Mouse (Mus musculus): Measurements from ENCODE around the gene Zfp219.

The Zfp219 gene

GRCm38 (mm10) chr14:52003981-52004495, 16.5 kb downstream of the Zfp219 start:
- no peak for DNase-seq (ENCODE audit: low spot score in 2 of 2)

DNA sequence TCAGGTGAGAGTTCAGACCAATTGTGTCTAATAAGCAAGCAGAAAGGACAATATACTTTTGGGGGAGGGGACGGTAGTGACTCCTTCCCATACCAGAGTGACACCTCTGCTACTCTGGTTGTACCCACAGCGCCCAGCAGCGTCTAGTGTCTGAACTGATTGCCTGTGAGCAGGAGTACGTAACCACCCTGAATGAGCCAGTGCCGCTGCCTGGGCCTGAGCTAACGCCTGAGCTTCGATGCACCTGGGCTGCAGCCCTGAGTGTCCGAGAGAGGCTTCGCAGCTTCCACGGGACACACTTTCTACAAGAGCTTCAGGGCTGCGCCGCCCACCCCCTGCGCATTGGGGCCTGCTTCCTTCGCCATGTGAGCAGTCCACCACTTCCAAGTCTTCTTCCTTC, 23.1 kb downstream of the Zfp219 start:
- no peak for DNase-seq (ENCODE audit: low spot score in 2 of 2)

DNA sequence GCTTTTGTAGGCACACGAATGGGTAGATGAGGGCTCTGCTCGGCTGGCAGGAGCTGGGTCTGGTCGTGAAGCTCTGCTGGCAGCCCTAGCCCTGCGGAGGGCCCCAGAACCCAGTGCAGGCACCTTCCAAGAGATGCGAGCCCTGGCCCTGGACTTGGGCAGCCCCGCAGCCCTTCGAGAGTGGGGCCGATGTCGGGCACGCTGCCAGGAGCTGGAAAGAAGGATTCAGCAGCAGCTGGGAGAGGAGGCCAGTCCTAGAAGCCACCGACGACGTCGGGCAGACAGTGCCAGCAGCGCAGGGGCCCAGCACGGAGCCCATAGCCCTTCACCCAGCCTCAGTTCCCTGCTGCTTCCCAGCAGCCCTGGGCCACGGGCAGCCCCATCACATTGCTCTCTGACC, 23.7 kb downstream of the Zfp219 start:
- peak in 1 of 2 experiments; percentile 6 for DNase-seq (ENCODE audit: low spot score in 2 of 2)

GRCm38 (mm10) chr14:51996231-51996841, 24.2 kb downstream of the Zfp219 start:
- DNase-seq (ENCODE audit: low spot score in 2 of 2) = peak in 1 of 2 experiments; percentile 4

GRCm38 (mm10) chr14:51995219-51995871, 25.2 kb downstream of the Zfp219 start:
- no peak for DNase-seq (ENCODE audit: low spot score in 2 of 2)

DNA sequence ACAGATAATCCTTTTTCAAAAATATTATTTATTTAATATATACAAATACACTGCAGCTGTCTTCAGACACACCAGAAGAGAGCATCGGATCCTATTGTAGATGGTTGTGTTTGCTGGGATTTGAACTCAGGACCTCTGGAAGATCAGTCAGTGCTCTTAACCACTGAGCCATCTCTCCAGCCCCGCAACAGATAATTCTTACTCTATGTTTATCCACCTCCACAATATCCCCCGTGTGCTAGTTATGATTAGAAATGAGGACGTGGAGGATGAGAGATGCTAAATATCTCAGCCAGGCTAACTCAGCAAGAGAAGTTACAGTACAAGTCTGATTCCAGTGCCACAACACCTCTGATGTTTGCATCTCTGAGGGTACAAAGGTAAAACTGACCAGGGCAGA, 26.1 kb downstream of the Zfp219 start:
- no peak for DNase-seq (ENCODE audit: low spot score in 2 of 2)

DNA sequence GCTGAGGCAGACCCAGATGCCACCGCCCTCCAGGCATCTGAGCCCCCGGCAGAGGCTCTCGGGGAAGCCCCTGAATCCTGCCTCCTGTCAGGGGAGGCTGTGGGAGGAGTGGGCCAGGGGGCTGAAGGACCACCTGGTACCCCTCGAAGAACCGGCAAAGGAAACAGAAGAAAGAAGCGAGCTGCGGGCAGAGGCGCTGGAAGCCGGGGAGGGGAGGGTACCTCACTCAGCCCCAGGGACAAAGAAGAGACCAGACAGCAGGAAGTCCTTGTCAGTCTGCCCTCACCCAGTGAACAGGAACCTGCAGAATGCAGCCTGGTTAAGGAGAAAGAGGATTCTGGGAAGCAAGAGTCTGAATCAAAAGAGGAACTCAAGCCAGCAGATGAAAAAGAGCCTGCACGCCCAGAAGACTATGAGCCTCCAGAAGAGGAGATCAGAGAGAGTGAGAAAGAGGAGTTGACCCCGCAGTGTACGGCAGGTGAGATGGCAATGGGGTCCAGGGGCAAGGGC, 31.0 kb downstream of the Zfp219 start:
- DNase-seq (ENCODE audit: low spot score in 2 of 2) = no peak

- DNase-seq (ENCODE audit: low spot score in 2 of 2) = no peak
Measured at GRCm38 (mm10) chr14:51988731-51989130, 31.8 kb downstream of the Zfp219 start.

DNA sequence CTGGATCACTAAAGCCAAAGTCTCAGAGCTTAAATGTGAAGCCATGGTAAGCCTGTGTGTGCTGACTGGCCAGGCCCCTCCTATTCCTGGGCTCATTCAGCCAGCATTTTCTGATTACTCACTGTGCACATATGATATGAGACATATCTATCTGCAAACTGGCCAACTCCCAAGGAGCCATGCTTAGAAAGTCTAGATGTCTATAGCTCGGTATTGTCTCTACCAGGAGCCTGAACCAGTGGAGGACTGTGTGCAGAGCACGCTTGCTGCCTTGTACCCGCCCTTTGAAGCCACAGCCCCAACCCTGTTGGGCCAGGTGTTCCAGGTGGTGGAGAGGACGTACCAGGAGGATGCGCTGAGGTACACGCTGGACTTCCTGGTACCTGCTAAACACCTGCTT, 33.4 kb downstream of the Zfp219 start:
- DNase-seq (ENCODE audit: low spot score in 2 of 2) = no peak

GRCm38 (mm10) chr14:51986153-51986505, 34.4 kb downstream of the Zfp219 start:
- peak in 1 of 2 experiments; percentile 48 for DNase-seq (ENCODE audit: low spot score in 2 of 2)

DNA sequence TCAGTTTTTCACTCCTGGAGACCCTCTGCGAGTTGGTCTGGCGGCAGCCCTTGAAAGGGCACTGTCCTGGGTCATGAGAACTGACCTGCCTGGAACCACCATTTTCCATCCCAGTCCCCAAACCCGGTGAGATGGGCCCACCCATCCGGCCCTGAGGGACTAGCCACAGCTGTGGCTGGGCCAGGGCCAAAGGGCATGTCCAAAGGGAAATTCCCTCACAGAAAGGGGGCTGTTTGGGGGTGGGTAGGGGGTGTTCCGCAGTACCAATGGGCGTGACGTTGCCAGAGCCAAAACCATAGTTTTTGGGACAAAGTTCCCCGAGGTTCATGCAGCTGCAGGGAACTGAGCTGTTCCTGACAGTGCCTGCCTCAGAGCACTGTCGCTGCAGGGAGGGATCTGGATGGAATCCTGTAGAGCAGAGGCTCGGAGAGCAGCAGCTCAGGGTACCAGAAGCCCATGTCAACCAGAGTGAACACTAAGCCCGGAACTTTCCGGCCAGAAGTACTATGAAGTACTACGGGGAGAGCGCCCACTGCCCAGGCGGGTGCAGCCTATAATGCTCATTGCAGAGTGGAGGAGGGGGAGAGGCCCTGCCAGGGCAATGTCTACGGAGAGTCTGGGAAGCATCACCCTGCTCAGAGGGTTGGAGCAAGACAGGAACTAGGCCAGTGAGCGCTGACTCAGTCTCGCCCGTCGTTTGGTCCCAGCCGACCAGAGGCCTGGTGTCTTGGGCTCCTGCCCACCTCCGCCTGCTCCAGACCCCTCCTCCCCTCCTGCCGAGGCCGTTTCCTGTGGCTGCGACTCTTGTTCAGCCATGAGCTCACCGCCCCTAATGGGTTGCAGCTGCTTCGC, 35.0 kb downstream of the Zfp219 start:
- DNase-seq (ENCODE audit: low spot score in 2 of 2) = peak; percentile 54 to 60

DNA sequence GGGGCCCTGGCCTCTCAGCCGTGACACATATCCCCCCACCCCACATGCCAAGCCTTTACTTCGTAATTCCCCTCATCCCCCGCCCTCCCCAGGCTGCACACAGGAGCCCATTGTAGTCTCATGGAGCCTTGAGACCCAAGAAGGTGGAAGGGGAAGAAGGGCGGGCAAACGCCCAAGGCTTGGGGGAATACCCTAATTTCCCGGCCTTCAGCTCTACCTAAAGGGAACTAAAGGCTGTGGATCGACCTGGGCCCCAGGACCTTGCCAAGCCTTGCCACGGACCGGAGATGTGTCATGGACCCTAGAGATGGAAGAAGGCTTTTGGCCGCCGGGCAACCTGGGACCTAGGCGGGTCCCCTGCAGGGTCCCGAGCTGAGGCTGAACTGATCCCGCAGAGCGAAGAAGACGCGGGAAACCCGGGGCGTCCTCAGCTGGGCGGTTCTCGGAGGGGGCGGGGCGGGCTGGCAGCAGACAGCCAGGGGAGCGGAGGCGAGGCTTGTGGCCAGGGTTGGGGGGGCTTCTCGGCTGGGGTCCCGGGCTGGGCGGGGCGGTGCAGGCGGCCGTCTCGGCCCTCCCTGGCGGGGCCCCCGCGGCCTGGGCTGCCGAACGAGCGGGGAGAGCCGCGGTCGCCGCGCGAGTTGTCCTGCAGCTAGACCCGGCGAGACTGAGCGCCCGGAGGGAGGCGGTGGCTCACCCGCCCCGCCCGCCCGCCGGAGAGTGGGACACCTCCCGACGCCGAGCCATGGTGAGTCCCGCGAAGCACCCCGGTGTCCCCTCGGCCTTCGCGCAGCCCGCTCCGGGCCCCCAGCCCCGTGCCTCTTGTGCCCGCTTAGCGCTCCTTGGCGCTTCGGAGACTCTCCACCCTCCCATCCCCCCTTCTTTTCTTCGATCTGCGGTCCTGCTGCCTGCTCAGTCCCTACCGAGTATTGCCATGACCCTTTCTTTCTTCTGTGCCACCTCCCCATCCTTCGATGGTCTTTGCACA, 36.0 kb downstream of the Zfp219 start, which contains the start of gene Arhgef40:
TSS of gene Arhgef40 (plus strand) at position 473 of the 985 bp plus-strand sequence.
- peak; percentile 80 to 85 for DNase-seq (ENCODE audit: low spot score in 2 of 2)

GRCm38 (mm10) chr14:51983855-51984246, 36.7 kb downstream of the Zfp219 start:
- DNase-seq (ENCODE audit: low spot score in 2 of 2) = no peak

DNA sequence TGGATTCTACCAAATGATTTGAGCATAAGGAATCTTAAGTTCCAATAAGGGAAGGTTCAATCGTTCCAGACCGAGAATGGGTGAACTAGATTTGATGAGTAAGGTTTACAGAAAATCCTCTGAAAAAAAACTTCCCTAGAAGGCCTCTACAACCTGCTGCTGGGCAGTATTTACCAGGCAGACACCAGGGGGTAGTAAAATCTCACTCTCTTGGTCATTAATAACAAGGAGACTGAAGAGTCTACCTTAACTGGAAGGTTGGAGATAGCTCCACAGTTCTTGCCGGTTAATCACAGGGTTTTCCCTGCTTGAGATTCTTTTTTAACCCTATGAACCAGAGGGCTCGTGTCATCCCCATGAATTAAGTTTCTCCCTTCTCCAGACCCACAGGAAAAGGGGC, 37.3 kb downstream of the Zfp219 start:
- no peak for DNase-seq (ENCODE audit: low spot score in 2 of 2)

- no peak for DNase-seq (ENCODE audit: low spot score in 2 of 2)
Measured at GRCm38 (mm10) chr14:51979252-51979651, 41.3 kb downstream of the Zfp219 start.

DNA sequence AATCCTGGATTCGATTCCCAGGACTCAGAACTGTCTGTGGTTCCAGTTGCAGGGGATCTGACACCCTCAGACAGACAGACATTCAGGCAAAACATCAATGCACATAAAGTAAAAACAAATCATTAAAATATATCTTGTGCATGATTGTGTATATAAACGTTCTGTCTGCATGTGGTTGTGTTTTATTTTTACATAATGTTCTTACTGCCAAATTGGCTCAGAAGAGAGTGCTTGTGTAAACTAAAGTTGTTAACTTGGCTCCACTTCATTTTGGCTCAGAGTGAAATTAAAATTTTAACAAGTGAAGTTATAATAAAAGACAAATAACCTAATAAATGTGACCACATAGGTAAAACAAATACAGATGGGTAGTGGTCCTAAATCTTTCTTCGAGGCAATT, 53.1 kb downstream of the Zfp219 start:
- no peak for DNase-seq (ENCODE audit: low spot score in 2 of 2)

GRCm38 (mm10) chr14:51960316-51960715, 60.2 kb downstream of the Zfp219 start:
- no peak for DNase-seq (ENCODE audit: low spot score in 2 of 2)

All from spleen, postnatal 10 days (tissue).